Mouse (Mus musculus) neural tube, embryonic 14.5 days (tissue): ENCODE measurements around the gene Pigc. TPM values are rescaled to one million over a fixed set of nuclear protein-coding genes. Genes with fewer than 3 reads are reported as not detected.

Source experiments
- ATAC-seq: fragments of 200-750 bp; cut with Nextera tagmentation; 2 replicates; pipeline ENCODE4 v1.8.0; 2017; ENCODE audit warnings: low read depth, mild to moderate bottlenecking, moderate TSS enrichment, moderate library complexity
- H3K27ac ChIP-seq: fragments of 300-500 bp; sonication (generic); 2 replicates; pipeline ENCODE4 v1.5.1; 2014; ENCODE audit warnings: low read depth, mild to moderate bottlenecking, control low read depth, low read length, moderate library complexity, mixed read lengths
- H3K27me3 ChIP-seq: fragments of 300-500 bp; sonication (generic); 2 replicates; pipeline ENCODE4 v1.6.1; 2014; ENCODE audit warnings: low read length; ENCODE audit not compliant: control insufficient read depth, insufficient read depth
- H3K36me3 ChIP-seq: fragments of 300-500 bp; sonication (generic); 2 replicates; pipeline ENCODE4 v1.6.1; 2014; ENCODE audit warnings: low read length, mixed read lengths; ENCODE audit not compliant: control insufficient read depth, insufficient read depth
- H3K4me1 ChIP-seq: fragments of 300-500 bp; sonication (generic); 2 replicates; pipeline ENCODE4 v1.6.1; 2014; ENCODE audit warnings: low read length; ENCODE audit not compliant: control insufficient read depth, insufficient read depth
- H3K4me2 ChIP-seq: fragments of 300-500 bp; sonication (generic); 2 replicates; pipeline ENCODE4 v1.6.1; 2014; ENCODE audit warnings: mild to moderate bottlenecking, low read depth, low read length, control low read depth
- H3K4me3 ChIP-seq: fragments of 300-500 bp; sonication (generic); 2 replicates; pipeline ENCODE4 v1.5.1; 2014; ENCODE audit warnings: low read depth, low read length, control low read depth, mixed read lengths
- H3K9ac ChIP-seq: fragments of 300-500 bp; sonication (generic); replicated peaks from 2 replicates; pipeline ENCODE4 v1.6.1; 2014; ENCODE audit warnings: low read depth, mild to moderate bottlenecking, control low read depth, low read length, mixed read lengths
- H3K9me3 ChIP-seq: fragments of 300-500 bp; sonication (generic); 2 replicates; pipeline ENCODE4 v1.6.1; 2016; ENCODE audit warnings: low read length; ENCODE audit not compliant: control insufficient read depth
- WGBS: fragments of 180-500 bp; shearing (Covaris S2); extraction: QIAGEN DNeasy Blood & Tissue Kit; methylation state at CpG from one replicate; pipeline ENCODE4 v1.1.7; 2014; 5-methylcytosine and 5-hydroxymethylcytosine counted together
- polyA plus RNA-seq: library from polyadenylated mRNA; unstranded; fragments of >200 nt; fragmentation: Nextera tagmentation; extraction: Ambion mirVana; gene quantifications from 2 replicates; pipeline ENCODE4 v1.2.1, GENCODE M21; 2014

Pigc gene
- 32.8 and 35.4 TPM in 2 replicates for polyA plus RNA-seq

GRCm38 (mm10) chr1:161968589-161969407, at the start of gene Pigc:
TSS of gene Pigc (plus strand) at chr1:161969186.
- H3K36me3 ChIP-seq, result no peaks in the 10 kb centered on the region
- peak within 1 kb of the TSS; percentile 74 for H3K27ac ChIP-seq
- peak; percentile 99 for ATAC-seq
- 4% methylated on average over 38 of the region's 38 CpGs for WGBS
- peak within 1 kb of the TSS; percentile 69 for H3K9ac ChIP-seq
- peaks cover 10% of the 10 kb centered on the region for H3K4me1 ChIP-seq
- H3K27me3 ChIP-seq, result no peaks in the 10 kb centered on the region
- H3K9me3 ChIP-seq, result no peaks in the 10 kb centered on the region
- H3K4me3 ChIP-seq, result peak within 1 kb of the TSS; percentile 60
- peak within 1 kb of the TSS; percentile 73 for H3K4me2 ChIP-seq

DNA sequence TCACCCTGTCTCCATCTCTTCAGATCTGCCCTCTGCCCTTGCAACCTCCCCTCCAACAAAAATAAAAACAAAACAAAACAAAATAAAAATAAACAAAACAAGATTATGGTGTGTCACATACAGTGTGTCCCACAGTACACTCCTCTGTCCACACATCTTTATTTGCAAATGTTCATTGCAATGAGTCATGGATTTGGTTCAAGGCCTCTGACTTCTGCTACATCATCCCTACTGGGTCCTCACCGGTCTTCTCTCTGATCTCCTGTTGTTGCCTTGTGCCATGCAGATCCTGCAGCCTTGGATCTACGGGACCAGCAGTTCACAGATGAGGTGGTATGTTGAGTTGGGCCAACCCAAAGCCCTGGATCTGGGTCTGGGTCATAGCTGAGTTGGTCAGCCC, 49.4 kb upstream of the Pigc start:
- no peak for ATAC-seq
- Histone ChIP-seq H3K9me3 (no peaks in the 10 kb centered on the region), H3K27ac (no peak overlapping the region), H3K4me1 (no peaks in the 10 kb centered on the region), H3K27me3 (no peaks in the 10 kb centered on the region), H3K4me3 (no peak overlapping the region), H3K4me2 (no peak overlapping the region), H3K36me3 (no peaks in the 10 kb centered on the region), H3K9ac (no peak overlapping the region)
- 92% methylated on average over 2 of the region's 2 CpGs for WGBS

DNA sequence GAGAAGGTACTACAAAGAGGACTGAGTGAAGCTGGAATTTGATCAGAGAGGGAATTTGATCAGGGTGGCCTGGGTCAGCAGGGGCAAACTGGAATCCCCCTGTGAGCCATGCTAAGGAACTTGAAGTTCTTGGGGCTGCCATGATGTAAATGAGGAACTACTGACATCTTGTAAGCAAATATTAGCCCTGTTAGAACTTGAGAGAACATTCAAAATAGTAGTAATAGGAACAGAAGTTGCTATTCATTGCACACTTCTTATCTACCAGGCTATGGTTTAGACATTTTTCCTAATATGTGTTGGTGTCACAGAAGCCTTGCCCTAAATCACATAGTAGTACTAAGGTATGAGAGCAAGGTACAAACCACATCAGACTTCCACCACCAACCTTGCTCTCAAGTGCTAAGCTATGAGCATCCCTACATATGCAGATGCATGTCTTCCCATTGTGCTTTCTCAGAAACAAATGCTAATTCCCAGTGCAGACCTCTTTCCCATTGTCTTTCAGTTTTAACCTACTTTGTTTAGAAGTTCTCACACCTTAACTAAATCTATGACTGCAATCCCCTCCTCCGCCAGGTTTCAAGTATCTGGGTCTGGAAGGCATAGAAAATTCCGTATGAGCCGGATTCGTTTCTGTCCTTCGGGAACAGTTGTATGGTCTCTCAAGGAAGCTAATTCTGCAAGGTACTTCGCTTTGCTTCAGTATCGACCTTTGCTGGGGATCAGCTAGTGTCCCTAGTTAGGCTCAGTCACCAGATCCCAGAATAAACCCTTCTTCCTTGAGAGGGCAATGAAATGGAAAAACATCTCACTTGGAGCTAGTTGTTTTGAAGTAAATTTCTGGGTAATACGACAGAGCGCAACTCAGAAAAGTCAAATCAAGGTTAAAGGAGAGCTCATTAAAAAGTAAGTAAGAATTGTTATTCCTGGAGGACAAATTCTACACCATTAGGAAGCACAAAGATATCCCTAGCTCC, 48.2 kb upstream of the Pigc start:
- Histone ChIP-seq H3K4me2 (no peak overlapping the region), H3K27me3 (no peaks in the 10 kb centered on the region), H3K4me3 (no peak overlapping the region), H3K36me3 (no peaks in the 10 kb centered on the region), H3K9me3 (no peaks in the 10 kb centered on the region), H3K4me1 (no peaks in the 10 kb centered on the region), H3K27ac (no peak overlapping the region), H3K9ac (no peak overlapping the region)
- ATAC-seq, result no peak
- 92% methylated on average over 9 of the region's 9 CpGs for WGBS

DNA sequence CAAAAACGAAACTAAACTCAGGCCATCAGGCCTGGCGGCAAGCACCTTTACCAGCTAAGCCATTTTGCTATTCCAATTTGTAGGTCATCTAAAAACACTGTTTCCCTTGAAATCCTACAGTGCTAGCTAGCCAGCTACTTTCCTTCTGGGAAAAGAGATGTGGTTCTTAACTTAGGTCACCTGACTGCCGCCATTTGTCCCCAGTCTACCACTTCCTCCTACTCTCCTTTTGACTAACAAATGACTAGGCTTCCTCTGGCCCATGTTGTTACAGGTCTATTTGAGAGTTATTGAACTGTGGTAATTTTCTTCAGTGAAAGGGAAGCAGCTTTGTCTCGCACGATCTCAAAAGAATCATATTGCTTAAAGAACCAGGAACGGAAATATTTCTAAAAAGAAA, 47.1 kb upstream of the Pigc start:
- no peak overlapping the region for H3K4me2 ChIP-seq
- H3K9ac ChIP-seq, result no peak overlapping the region
- H3K27me3 ChIP-seq, result no peaks in the 10 kb centered on the region
- no peak overlapping the region for H3K4me3 ChIP-seq
- no peaks in the 10 kb centered on the region for H3K36me3 ChIP-seq
- no peaks in the 10 kb centered on the region for H3K9me3 ChIP-seq
- no peak overlapping the region for H3K27ac ChIP-seq
- 75% methylated on average over 6 of the region's 6 CpGs for WGBS
- no peaks in the 10 kb centered on the region for H3K4me1 ChIP-seq
- no peak for ATAC-seq

DNA sequence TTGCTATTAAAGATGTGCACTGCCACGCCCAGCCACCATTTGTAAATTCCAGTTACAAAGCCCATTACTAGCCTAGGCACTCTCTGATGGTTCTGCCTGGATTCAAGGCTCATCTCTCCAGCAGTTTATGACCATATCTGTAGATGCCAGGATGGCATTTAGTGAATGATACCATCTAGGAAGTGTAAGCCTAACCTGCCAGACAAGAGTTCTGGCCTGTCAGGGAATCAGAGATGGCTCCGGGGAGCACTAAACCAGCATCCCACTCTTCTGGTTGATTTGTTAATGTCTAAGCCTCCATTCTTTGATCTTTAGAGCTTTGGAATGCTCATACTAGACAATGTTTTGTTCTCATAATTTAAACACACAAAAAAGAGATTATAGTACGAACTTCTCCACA, 44.7 kb upstream of the Pigc start:
- WGBS, result 65% methylated on average over 3 of the region's 3 CpGs
- no peaks in the 10 kb centered on the region for H3K27me3 ChIP-seq
- no peaks in the 10 kb centered on the region for H3K4me1 ChIP-seq
- no peak overlapping the region for H3K27ac ChIP-seq
- no peaks in the 10 kb centered on the region for H3K9me3 ChIP-seq
- no peak overlapping the region for H3K9ac ChIP-seq
- no peak for ATAC-seq
- H3K36me3 ChIP-seq, result no peaks in the 10 kb centered on the region
- no peak overlapping the region for H3K4me3 ChIP-seq
- no peak overlapping the region for H3K4me2 ChIP-seq

DNA sequence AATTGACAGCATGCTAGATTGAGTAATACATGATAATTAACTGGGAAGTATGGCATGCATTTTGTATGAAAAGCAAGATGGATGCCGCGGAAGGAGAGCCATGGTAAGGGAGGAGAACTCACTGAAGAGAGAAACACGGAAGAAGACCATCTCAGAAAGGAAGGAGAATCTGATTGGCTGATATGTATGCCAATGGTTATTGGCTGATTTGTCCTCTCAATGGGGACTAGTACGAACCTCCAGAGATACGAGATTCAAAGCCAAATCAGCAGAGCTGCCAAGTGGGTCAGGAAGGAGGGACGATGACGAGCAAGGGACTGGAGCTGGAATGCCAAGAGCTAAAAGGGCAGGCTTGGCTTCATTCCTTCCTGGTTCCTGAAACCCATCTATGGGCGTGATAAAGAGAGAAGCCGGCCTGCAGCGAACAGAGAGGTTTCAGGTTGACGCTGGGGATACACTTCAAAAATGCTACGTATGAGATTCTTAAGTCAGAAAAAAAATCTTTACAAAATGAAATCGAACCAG, 43.6 kb upstream of the Pigc start:
- no peak overlapping the region for H3K9ac ChIP-seq
- no peak for ATAC-seq
- H3K4me2 ChIP-seq, result no peak overlapping the region
- no peak overlapping the region for H3K4me3 ChIP-seq
- WGBS, result 89% methylated on average over 13 of the region's 13 CpGs
- no peaks in the 10 kb centered on the region for H3K4me1 ChIP-seq
- no peak overlapping the region for H3K27ac ChIP-seq
- H3K27me3 ChIP-seq, result no peaks in the 10 kb centered on the region
- H3K36me3 ChIP-seq, result no peaks in the 10 kb centered on the region
- H3K9me3 ChIP-seq, result no peaks in the 10 kb centered on the region

- Histone ChIP-seq H3K36me3 (no peaks in the 10 kb centered on the region), H3K9me3 (no peaks in the 10 kb centered on the region), H3K27me3 (no peaks in the 10 kb centered on the region), H3K4me3 (no peak overlapping the region), H3K9ac (no peak overlapping the region), H3K4me2 (no peak overlapping the region), H3K27ac (no peak overlapping the region), H3K4me1 (0 out of 2 replicates have a peak, but pooled peaks cover 5% of the 10 kb centered on the region)
- ATAC-seq, result no peak
- WGBS, result 90% methylated on average over 2 of the region's 2 CpGs
These were observed 41.0 kb upstream of the Pigc start for GRCm38 (mm10) chr1:161927976-161928375.

GRCm38 (mm10) chr1:161931313-161931712, 37.7 kb upstream of the Pigc start:
- WGBS, result 32% methylated on average over 4 of the region's 4 CpGs
- Histone ChIP-seq H3K27me3 (no peaks in the 10 kb centered on the region), H3K4me3 (no peak overlapping the region), H3K4me1 (0 out of 2 replicates have a peak, but pooled peaks cover 5% of the 10 kb centered on the region), H3K4me2 (0 out of 2 replicates have a peak overlapping the region, but pooled peaks have one; percentile 14), H3K9me3 (no peaks in the 10 kb centered on the region), H3K36me3 (no peaks in the 10 kb centered on the region), H3K9ac (no peak overlapping the region), H3K27ac (peak overlapping the region; percentile 34; the same call in 1 of the 2 replicates)
- no peak for ATAC-seq
